Mouse (Mus musculus): Measurements from ENCODE around the gene Etnk2.
A peak's percentile ranks its signal among the peaks of the same experiment; 100 is the strongest.

Etnk2 gene

DNA sequence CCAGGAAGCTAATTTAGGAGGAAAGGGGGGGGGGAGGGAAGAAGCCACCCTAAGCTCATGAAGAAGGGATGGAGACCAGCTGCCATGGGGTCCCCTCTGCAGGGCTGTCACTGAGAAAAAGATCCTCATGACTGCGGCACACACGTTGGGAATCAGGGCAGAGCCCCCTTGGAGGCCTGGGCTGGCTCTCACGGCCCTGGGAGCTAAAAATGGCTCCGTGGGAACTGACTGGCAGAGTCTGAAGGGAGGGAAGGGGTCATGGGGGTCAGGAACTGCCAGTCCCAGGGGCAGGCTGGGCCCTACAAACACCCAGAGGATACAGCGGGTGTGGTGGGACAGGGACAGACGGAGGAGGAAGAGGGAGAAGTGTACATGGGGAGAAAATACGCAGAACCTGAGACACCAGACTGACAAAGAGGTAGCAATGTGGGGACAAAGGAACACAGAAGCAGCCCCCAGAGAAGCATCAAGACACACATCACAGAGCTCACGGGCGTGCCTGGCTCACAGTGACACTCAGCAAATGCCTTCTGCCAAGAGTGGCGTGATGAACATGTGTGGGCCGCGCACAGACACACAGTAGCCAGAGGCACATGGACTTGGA is 19.3 kb downstream of the Etnk2 start:
- no peak for DNase-seq (ENCODE audit: low read depth, low spot score)

DNA sequence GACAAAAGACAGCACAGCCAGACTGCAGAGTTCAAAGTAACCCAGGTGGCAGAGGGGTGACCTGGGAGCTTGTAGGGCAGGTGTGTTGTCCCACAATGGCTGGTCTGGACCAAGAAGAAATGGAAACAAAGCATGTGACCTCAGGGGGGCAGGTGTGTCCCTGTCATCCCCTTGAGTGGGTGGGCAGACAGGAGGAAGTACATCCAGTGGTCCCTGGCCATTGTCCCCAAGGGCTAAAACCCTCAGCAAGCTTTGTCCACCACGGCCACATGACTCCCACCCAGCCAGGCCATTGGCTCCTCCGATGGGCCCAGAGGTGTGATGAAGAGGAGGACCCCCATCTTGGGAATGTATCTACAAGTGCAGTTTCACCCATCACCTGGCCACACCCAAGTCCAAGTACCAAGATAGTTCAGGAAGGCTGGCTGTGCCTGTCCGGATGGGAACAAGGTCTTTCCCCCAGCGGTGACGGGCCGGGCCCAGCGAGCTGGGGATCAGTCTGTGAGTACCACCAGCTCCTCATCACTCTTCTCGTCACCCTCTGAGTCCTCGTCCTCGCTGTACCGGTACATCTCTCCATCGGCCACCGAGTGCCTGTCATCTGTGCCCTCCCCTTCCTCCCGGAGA is 19.9 kb downstream of the Etnk2 start:
- no peak for DNase-seq (ENCODE audit: low read depth, low spot score)

DNA sequence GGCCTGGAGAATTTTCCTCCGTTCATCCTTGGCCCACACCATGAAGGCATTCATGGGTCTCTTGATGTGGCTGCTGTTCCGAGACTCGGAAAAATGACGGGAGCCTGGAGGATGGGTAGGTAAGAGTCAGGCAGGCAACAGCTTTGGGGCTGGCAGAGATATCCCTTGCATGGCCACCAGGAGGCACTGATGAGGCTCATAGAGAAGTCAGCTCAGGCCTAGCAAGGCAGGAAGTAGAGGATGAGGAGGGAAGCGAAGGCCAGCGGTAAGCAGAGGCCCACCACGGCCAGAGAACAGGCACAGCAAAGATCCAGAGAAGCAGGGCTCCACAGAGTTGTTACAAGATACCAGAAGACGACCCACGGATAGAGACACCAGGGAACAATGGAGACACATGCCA is 22.1 kb downstream of the Etnk2 start:
- peak; percentile 69 for DNase-seq (ENCODE audit: low read depth, low spot score)

DNA sequence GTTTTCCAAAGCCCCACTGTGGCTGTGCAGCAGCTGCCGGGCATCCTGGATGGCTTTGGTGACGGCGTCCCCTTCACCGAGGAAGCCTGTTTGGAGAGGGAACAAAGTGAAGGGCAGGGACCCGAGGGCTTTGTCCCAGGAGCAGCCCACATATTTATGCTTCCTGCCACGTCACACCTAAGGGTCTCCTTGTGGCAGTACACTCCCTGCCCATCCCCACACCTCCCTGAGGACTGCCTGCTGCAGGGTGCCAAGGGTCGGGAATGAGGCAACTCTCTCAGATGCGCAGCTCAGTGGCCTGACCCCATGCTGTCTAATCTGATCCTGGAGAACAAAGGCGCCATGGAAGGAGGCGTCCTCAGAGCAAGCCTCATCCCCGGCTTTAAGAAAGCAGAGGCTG is 22.8 kb downstream of the Etnk2 start:
- DNase-seq (ENCODE audit: low read depth, low spot score): no peak

DNA sequence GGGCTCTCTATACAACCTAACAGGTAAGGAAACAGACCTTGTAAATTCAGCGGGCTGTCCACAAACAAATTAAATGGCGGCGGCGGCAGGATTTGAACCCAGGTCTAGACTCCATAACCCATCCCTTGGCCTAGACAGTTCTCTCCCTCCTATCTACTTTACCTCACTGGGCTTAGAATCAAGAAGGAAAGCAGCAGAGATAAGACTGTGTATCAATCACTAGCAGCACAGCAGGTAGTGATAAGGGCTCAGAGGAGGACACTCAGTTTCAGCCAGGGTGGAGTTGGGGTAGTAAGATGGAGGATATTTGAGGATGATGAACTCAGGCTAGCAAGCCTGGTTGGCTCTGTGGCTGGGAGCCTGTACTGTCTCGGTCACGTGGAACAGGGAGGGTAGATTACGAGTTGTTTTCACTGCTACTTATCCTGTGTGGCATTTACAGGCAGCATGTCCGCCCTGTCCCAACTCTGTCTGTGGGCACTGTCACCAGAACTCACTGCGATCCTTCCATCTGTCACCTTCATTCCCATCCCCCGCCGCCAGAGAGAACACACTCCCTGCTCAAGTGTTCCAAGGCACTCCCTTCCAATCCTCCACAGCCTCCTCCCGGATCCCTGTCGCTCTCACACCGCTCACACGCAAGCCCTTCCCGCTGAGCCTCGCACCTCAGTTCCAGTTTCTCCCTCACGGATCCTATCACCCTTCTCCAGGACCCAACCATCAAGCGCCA is 24.3 kb downstream of the Etnk2 start:
- DNase-seq (ENCODE audit: low read depth, low spot score): no peak

DNA sequence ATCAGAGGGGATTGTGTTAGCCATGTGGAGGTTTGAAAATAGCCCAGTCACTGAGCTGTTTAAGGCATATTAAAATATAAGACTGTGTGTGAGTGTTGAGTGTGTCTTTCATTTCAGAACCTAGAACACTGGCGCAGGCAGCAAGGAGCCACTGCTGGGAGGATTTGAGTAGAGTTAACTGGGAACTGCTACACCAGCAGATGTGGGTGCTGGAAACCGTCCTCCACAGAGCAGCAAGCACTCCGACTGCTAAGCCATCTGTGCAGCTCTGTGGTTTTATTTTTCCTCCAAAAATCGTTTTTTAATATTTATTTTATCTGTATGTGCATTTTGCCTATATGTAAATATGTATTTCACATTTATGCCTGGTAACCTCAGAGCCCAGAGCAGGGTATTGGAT is 31.3 kb downstream of the Etnk2 start:
- DNase-seq (ENCODE audit: low read depth, low spot score): no peak

DNA sequence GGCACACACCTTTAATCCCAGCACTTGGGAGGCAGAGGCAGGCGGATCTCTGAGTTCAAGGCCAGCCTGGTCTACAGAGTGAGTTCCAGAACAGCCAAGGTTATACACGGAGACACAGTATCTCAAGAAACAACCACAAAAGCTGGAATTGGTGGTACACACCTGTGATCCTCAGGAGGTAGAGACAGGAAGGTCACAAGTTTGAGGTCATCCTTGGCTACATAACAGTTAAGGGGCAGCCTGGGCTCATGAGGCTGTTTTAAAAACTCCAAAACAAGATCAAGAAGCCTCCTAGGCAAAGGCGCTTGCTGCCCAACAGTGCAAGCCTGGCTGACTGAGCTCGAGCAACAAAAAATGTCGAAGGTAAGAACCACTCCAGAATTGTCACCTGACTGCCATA is 33.3 kb downstream of the Etnk2 start:
- DNase-seq (ENCODE audit: low read depth, low spot score): no peak

DNA sequence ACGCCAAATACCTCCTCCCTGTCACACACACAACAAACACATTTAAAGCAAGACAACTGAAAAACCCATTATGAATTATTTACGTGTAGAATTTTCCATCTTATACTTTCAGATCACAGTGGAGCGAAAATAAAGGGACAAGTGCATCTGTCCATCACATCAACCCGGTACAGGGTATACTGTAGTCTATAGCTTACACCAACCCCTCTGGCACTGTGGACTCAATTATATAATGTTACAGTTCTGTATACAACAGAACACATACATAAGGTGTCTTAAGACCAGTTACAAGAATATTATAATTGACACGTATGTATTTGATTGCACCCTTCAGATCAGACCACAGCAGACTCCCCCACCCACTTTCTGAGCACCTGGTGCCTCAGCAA is 33.7 kb downstream of the Etnk2 start:
- DNase-seq (ENCODE audit: low read depth, low spot score): no peak

DNA sequence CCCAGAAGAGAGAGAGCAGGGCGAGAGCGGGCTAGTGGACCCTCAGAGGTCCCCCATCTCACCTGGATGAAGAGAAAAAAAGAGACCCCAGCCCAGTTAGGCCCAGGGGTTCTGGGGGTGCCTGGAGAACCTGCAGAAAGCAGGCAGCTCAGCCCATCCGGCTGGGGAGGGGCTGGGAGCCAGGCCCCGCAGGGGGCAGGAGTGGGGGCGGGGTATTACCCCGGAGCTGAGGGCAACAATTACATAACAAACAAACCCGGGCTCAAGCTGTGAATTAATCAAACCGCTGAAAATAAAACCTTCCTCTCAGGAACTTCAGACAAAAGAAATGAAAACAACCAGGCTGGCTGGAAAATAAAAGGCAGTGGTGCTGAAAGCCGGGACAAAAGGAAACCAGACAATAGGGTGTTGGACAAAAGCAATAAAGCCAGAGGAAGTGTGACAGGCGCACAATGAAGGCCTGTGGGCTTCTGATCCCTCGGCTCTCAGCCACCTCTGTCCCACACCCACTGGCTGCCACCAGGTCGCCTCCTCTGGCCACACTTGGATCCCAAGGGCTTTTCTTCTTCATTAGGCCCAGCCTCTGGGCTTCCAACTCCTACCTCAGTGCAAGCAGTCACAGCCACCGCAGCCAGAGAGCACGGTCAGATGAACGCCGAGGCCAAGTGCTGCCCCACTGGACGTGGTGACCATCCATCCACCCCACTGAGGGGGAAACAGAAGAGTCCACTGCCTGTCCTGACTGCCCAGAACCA is 34.3 kb downstream of the Etnk2 start:
- DNase-seq (ENCODE audit: low read depth, low spot score): no peak

DNA sequence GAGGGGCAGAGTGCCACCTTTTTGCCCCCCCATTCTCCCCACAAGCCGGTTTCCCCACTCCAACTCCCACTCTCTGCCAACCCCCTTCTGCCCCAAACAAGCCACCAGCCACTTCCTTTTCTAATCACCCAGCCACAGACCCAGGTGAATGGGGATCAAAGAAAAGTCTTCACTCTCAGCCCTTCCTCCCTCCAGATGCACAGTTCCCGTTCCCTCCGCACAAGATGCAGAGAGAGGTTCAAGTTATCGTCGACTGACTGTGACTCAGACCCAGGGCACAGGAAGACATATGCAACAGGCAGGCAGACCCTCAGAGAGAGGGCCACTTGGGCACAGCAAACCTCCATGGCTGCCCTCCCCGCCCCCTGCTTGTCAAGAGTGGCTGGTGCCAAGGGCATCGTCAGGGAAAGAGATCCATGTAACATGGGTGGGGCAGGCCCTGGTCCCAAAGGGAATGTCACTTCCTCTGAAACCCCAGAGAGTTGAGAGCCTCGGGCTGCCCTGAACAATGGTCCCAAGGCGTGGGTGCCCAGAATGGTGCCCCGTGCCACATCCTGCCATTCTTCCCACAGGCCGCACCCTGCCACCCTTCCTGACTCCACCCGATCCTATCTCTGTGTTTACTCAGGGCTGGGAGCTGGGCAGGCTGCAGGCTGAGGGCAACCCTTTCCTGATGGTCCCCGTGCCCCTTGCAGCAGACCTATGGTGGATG is 36.8 kb downstream of the Etnk2 start:
- no peak for DNase-seq (ENCODE audit: low read depth, low spot score)

DNA sequence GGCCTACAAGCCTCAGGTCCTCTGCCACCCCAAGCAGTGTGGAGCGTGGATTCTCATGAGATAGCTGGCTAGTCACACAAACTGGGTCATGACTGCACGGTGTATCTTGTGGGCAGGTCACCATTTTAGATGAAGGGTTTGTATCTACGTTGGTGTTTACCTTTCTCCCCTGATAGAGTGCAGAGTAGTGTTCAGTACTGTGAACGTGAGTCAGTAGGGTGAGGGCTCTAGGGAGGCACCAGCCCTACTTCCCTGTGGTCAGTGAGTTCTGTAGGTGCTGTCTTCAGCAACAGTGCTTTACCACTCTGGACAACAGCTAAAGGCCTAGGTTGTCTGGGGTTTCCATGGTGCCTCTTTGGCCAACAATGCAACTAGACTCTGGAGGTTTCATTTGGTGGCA is 40.6 kb downstream of the Etnk2 start:
- DNase-seq (ENCODE audit: low read depth, low spot score): no peak

DNA sequence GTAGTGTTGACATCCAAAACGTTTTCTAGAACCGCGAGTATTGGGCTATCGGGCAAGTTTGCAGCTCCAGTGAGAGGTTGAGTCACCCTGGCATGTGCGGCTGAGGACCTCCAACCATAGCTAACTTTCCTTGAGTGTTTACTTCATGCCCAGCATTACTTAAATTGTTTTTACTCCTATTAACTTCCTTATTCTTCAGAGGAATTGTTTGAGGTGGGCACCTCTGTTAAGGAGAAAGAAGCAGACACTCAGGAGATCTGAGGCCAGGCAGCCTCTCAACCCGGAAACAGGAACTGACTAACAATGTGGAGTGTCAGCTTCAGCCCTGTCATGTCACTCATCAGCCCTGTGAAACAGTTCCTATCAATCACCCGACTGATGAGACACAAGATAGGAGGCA is 43.2 kb downstream of the Etnk2 start:
- DNase-seq (ENCODE audit: low read depth, low spot score): no peak

DNA sequence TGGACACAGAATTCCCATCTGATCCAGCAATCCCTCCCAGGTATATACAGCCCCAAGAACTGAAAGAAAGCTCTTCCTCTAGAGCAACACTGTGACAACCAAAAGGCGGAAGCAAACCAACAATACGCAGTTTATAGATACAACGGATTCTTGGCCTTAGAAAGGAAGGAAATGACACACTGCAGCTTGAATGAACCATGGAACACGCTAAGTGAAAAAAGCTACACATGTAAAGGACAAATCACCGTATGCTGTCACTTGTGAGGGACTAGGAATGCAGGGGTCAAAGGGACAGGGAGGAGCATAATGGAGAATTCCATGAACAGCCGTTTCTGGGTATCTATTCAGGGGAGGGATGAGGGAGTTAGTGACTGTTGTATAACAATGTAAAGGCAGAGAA is 44.1 kb downstream of the Etnk2 start:
- no peak for DNase-seq (ENCODE audit: low read depth, low spot score)

DNA sequence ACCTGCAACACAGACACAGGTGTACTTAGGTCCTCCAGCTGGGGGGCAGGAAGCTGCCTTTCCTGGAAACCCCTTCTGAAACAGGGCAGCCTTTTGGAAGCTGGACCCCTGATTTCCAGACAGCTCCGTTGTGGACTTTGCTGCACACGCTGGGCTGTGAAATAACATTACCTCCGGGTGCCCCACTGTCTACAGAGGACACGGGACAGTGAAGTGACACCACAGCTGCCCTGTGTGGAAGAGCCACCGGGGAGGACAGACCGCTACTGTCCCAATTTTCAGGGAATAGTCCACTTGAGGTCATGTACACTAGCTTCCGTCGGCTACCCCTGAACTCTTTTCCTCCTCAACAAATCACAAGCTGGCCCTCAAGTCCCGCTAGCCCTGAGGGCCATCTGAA is 44.9 kb downstream of the Etnk2 start:
- DNase-seq (ENCODE audit: low read depth, low spot score): no peak

DNA sequence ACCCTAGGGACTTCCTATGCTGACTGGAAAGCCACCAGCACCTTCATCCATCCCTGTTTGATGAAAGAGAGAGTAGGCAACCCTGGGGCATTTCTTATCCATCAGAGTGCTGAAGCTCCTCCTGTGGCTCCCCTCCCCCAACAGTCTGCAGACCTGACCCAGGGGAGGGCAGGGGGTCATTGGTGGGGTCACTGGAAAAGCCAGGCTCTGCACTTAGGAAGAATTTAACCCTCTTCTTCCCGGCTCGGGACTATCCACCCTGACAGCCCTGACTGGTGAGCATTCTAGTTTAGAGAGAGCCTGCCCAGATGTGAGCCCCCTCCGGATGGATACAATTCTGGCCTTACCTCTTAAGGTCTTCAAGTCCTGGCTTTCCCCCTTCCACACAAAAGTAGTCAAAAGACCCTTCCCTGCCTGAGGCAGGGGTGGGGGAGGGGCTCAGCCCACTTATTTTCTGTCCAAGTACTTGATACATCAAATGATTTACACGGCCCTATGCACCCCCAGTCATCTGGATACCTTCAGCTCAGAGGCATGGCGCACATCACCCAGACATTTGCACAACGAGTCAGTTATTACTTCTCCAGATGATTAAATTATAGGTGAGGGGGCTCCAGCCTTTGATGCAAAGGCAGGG is 45.6 kb downstream of the Etnk2 start:
- no peak for DNase-seq (ENCODE audit: low read depth, low spot score)

DNA sequence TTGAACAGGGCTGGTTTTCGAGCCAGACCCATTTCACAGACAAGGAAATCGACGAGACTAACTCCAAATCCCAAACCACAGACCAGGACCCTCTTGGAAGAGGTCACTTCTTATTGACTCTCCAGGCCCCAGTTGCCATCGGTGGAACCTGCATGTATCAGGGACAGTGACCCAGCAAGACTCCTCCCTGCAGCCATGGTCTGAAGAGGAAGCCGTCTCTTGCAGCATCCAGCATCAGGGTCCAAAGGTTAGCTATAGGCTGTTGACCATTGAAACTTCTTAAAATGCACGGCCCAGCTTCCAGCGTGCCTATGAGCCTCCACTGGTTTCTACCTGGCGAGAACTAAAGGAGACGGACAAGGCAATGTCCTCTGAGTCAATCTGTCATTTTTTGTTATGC is 46.4 kb downstream of the Etnk2 start:
- DNase-seq (ENCODE audit: low read depth, low spot score): no peak

DNA sequence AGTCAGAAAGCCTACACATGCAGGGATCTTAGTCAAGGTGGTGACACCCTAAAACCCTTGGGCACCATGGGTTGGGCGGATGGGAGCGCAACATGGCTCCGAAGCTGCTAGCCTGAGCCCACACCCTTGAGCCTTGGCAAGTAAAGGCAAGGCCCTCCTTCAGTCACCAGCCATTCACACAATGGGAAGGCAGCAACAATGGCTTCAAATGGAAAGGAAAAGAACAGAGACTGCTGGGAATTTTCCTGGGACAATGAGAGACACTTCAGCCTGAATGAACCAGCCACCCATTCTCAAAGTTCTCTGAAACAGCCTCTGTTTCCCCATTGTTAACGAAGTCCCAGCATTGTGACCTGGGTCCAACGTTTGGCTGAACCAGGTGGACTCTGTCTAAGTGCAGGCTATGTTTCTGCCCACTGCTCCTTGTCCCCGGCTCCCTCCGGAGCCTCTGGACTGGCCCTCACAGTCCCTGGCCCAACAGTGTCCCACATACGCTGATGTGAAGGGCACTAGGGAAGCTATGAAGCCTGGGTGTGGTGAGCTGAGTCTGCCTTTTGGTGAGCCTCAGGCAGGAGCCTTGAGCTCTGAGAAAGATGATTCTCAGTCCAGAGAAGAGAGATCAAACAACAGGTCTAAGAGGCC is 48.3 kb downstream of the Etnk2 start:
- no peak for DNase-seq (ENCODE audit: low read depth, low spot score)

DNA sequence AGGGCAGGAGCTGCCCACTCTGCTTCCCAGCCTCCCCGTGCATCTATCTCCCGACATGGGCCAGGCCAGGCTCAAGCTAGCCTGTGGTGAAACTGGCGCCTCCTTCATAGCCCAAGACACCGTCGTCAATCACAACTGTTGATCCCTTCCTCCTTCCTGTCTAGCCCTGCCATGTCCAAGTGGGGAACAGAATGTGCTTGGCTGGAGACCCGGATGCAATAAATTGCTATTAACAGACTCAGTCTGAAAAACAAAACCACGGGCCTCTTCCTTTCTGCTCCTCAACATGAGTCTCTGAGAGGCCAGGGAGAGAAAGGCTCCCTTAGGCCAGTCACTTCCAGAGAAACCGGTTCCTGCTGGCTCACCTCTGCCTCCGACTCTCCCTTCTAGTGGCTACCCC is 49.6 kb downstream of the Etnk2 start:
- no peak for DNase-seq (ENCODE audit: low read depth, low spot score)

DNA sequence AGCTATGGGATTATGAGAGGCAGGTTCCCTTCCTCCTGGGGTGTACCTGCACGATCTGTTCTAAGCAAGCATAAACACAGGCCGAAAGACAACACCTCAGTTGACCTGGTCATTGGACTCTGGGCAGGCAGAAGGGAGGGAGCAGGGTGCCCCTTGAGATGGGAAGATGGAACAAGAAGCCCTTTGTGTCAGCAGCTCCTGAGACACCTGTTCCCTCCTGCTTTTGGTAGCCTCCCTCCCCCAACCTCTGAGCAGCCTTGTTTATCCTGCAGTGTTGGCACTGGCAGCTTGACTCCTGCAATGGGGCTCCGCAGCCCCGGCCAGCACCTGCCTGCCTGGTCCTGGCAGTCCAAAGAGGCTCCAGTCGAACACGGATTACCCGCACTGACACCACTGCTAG is 51.7 kb downstream of the Etnk2 start:
- no peak for DNase-seq (ENCODE audit: low read depth, low spot score)

DNA sequence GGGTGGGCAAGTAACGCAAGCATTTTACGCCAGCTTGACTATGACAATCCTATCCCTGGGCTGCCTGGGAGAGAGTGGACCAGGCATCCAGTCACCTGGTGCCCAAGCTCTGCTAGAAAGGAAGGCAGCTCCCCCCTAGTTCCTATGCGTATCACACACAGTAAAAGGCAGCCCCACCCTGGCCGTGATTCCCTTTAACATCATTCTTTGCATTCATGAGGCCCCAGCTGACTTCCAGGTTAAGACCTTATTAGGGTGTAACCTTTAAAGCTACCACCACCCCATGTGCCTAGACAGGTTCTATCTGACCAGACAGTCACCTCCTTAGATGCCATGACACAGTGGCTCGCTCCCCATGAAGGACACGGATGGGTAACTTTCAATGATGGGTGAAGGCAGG is 52.1 kb downstream of the Etnk2 start:
- no peak for DNase-seq (ENCODE audit: low read depth, low spot score)

DNA sequence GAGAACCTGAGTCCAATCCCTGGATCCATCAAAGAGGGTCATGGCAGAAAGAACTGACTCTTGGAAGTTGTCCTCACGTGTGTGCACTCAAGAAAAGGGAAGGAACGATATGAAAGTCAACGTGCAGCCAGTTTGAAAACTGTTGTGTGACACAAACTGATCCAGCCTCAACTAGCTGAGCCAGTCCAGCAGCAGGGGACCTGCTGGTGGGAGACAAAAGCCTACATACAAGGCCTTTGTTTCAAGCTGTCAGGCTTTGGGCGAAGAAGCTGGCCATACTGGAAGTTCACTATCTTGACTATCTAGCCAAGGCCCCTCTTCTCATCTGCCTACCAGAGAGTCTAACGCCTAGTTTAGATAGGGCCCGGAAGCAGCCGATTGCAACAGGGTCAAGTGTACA is 53.1 kb downstream of the Etnk2 start:
- DNase-seq (ENCODE audit: low read depth, low spot score): no peak

All from 3T3-L1 (cell line).